Mouse (Mus musculus) embryonic facial prominence, embryonic 14.5 days (tissue): ENCODE results near the gene Gm4869. TPM values are rescaled to one million over a fixed set of nuclear protein-coding genes. Genes with fewer than 3 reads are reported as not detected.
"Not testable (repeated sequence)": the region's sequence is repeated elsewhere in the genome, so short reads cannot be mapped to it uniquely, and the experiment has no call there.

ENCODE experiments used
- ATAC-seq: fragments of 200-750 bp; cut with Nextera tagmentation; 2 replicates; pipeline ENCODE4 v1.8.0; 2017; ENCODE audit warnings: low read depth, moderate number of reproducible peaks, moderate TSS enrichment
- DNase-seq: peaks from one replicate; pipeline ENCODE4 v3.0.0-alpha.2; 2015; ENCODE audit warnings: low spot score
- H3K27ac ChIP-seq: fragments of 300-500 bp; sonication (generic); replicated peaks from 2 replicates; pipeline ENCODE4 v1.5.1; 2014; ENCODE audit warnings: low read depth, mild to moderate bottlenecking, low read length, moderate library complexity
- H3K27me3 ChIP-seq: fragments of 300-500 bp; sonication (generic); replicated peaks from 2 replicates; pipeline ENCODE4 v1.6.1; 2014; ENCODE audit warnings: low read length; ENCODE audit not compliant: control insufficient read depth, insufficient read depth
- H3K36me3 ChIP-seq: fragments of 300-500 bp; sonication (generic); 2 replicates; pipeline ENCODE4 v1.6.1; 2014; ENCODE audit warnings: low read length, mixed read lengths; ENCODE audit not compliant: control insufficient read depth, insufficient read depth
- H3K4me1 ChIP-seq: fragments of 300-500 bp; sonication (generic); 2 replicates; pipeline ENCODE4 v1.6.1; 2014; ENCODE audit warnings: antibody characterized with exemption, low read length; ENCODE audit not compliant: control insufficient read depth, insufficient read depth
- H3K4me2 ChIP-seq: fragments of 300-500 bp; sonication (generic); 2 replicates; pipeline ENCODE4 v1.6.1; 2014; ENCODE audit warnings: low read depth, mild to moderate bottlenecking, low read length, moderate library complexity, mixed read lengths
- H3K4me3 ChIP-seq: fragments of 300-500 bp; sonication (generic); 2 replicates; pipeline ENCODE4 v1.5.1; 2014; ENCODE audit warnings: low read depth, mild to moderate bottlenecking, low read length
- H3K9ac ChIP-seq: fragments of 300-500 bp; sonication (generic); 2 replicates; pipeline ENCODE4 v1.6.1; 2014; ENCODE audit warnings: low read depth, mild to moderate bottlenecking, low read length, moderate library complexity, mixed read lengths
- H3K9me3 ChIP-seq: fragments of 300-500 bp; sonication (generic); 2 replicates; pipeline ENCODE4 v1.6.1; 2016; ENCODE audit warnings: low read length; ENCODE audit not compliant: control insufficient read depth
- WGBS: fragments of 180-500 bp; shearing (Covaris S2); extraction: QIAGEN DNeasy Blood & Tissue Kit; methylation state at CpG from one replicate; pipeline ENCODE4 v1.1.7; 2014; 5-methylcytosine and 5-hydroxymethylcytosine counted together
- polyA plus RNA-seq: library from polyadenylated mRNA; unstranded; fragments of >200 nt; fragmentation: Nextera tagmentation; extraction: Ambion mirVana; gene quantifications from 2 replicates; pipeline ENCODE4 v1.2.1, GENCODE M21; 2014

Gm4869 gene
- polyA plus RNA-seq, 1 experiment from 2014 or later: 0.06 TPM

DNA sequence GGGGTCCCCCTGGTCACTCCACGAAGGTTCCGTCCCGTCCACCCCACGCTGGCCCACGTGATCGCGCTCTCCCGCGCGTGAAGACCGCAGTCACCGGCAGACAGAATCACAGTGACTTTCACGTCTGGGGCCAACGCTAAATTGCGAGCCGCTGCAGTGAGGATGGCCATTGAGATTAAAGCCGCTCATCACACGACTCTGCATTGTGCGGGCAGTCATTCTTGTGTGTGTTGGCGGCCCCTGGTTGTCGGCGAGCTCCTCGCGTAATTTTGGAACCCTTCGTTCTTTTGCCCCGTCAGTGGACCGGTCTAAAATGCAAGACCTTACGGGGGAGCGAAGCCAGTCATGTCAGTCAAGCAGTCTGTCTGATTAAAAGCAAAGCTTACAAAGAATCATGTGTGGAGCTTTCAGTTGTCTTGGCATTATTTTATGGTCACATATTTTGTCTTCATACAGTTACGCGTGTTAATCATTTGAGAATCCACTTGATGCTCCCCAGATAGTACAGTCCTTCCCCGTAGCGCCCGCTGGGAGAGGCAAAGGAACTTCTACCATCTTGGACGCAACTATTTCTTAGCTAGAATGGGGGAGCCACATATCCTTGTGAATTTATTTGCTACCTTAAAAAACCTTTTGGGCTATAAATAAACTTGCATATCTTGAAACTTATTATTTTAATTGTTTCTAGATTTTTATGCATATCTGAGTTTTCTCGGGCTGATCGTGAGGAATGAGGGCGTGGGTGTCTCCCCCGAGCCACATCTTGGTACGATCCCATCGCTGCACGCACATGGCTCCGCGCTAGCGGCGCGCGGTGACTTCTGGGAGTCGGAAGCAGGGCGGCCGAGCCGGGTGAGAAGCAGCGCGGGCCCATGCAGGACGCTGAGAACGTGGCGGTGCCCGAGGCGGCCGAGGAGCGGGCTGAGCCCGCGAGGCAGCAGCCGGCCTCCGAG is 26.7 kb upstream of the Gm4869 start, which contains the start of gene Eif3b:
TSS of gene Eif3b (plus strand) at position 840 of the 953 bp plus-strand sequence.
- Histone ChIP-seq H3K4me1 (peaks cover 12% of the 10 kb centered on the region), H3K4me3 (peak within 1 kb of the TSS; percentile 100), H3K36me3 (0 out of 2 replicates have a peak, but pooled peaks cover 7% of the 10 kb centered on the region), H3K9ac (peak within 1 kb of the TSS; percentile 97), H3K4me2 (peak within 1 kb of the TSS; percentile 78), H3K9me3 (no peaks in the 10 kb centered on the region), H3K27me3 (no peaks in the 10 kb centered on the region), H3K27ac (peak within 1 kb of the TSS; percentile 98)
- WGBS: under 1% methylated on average over 65 of the region's 65 CpGs
- DNase-seq (peak; percentile 96), ATAC-seq (peak; percentile 95)

DNA sequence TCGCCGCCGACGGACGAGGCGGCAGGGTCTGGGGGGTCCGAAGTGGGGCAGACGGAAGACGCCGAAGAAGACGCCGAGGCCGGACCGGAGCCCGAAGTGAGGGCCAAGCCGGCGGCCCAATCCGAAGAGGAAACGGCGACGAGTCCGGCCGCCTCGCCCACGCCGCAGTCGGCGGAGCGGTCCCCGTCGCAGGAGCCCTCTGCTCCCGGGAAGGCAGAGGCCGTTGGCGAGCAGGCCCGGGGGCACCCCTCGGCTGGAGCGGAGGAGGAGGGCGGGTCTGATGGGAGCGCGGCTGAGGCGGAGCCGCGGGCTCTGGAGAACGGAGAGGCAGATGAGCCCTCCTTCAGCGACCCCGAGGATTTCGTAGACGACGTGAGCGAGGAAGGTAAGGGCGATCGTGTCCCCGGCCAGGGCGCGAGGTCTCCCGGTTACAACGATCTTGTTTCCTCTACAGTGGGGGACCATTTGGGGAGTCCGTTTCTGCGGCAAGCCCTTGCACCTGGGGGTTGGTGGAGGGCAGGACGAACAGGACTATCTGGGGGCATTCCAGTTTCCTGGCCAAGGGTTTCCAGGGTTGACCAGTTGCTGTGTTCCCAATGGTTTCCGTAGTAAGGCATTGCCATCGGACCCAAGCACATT is 25.9 kb upstream of the Gm4869 start:
- peak; percentile 10 for DNase-seq
- peak; percentile 42; the same call in 1 of the 2 replicates for ATAC-seq
- Histone ChIP-seq H3K4me2 (peak overlapping the region; percentile 78), H3K4me3 (peak overlapping the region; percentile 100), H3K27me3 (no peaks in the 10 kb centered on the region), H3K9me3 (no peaks in the 10 kb centered on the region), H3K36me3 (0 out of 2 replicates have a peak, but pooled peaks cover 12% of the 10 kb centered on the region), H3K4me1 (peaks cover 12% of the 10 kb centered on the region), H3K27ac (peak overlapping the region; percentile 98), H3K9ac (peak overlapping the region; percentile 97)
- under 1% methylated on average over 40 of the region's 62 CpGs for WGBS

DNA sequence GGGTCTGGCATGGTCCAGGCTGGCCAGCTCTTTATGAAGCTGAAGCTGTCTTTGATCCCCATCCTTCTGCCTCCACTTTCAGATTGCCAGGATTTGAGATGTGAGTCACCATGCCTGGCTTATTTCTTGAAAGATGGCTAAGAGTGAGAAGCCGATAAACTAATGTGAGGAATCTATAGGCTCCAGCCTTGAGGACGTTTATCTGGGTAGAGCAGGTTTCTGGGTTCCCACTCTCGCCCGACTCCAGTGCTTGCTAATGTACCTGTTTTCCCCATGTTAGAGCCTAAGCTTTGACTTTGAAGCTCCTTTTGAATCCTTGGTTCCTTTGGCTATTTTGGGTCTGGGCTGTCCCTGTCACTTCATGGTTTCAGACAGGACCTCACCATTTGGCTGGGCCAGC is 24.8 kb upstream of the Gm4869 start:
- no peak overlapping the region for H3K27ac ChIP-seq
- peak overlapping the region; percentile 100 for H3K4me3 ChIP-seq
- 71% methylated on average over 4 of the region's 4 CpGs for WGBS
- H3K4me1 ChIP-seq: peaks cover 12% of the 10 kb centered on the region
- H3K9ac ChIP-seq: peak overlapping the region; percentile 97
- peaks cover 16% of the 10 kb centered on the region for H3K36me3 ChIP-seq
- peak overlapping the region; percentile 78 for H3K4me2 ChIP-seq
- ATAC-seq (no peak), DNase-seq (no peak)
- no peaks in the 10 kb centered on the region for H3K27me3 ChIP-seq
- no peaks in the 10 kb centered on the region for H3K9me3 ChIP-seq

DNA sequence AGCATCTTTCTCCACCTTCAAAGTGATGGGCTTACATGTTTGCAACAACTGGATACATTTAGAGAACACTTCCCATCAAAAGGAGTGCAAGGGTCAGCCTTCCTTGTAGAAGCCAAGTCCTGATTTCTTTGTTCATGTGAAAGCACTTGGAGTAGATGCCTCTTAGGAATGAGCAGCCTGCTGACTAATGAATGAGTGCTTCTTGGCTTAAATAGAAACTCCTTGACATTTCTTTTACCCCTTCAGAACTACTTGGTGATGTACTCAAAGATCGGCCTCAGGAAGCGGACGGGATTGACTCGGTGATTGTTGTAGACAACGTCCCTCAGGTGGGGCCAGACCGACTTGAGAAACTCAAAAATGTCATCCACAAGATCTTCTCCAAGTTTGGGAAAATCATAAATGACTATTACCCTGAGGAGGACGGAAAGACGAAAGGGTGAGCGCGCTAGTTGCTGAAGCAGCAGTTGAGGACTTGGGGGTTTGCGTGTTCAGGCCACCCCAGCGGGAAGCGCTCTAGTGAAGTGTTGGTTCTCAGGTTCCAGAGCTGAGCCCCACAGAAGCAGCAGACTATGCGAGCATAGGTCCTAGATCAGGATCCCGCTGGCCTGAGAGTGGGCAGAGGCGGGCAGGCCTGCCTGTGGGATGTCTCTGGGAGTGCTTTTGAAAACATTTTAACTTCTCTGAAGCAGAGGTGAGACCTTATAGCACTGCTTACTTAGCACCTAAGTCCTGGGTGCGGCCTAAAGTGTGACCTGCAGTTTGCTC is 20.2 kb upstream of the Gm4869 start:
- 94% methylated on average over 16 of the region's 17 CpGs for WGBS

DNA sequence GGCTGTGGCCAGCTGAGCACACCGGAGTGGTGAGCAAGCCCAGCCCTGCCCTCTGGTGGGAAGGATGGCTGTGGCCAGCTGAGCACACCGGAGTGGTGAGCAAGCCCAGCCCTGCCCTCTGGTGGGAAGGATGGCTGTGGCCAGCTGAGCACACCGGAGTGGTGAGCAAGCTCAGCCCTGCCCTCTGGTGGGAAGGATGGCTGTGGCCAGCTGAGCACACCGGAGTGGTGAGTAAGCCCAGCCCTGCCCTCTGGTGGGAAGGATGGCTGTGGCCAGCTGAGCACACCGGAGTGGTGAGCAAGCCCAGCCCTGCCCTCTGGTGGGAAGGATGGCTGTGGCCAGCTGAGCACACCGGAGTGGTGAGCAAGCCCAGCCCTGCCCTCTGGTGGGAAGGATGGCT is 6.3 kb upstream of the Gm4869 start:
- DNase-seq, H3K9ac ChIP-seq, H3K4me2 ChIP-seq, H3K27me3 ChIP-seq, H3K4me3 ChIP-seq, ATAC-seq, H3K4me1 ChIP-seq, H3K27ac ChIP-seq, H3K9me3 ChIP-seq: not testable (repeated sequence)
- WGBS: no CpG with 5 or more reads among the region's 6 CpGs
- H3K36me3 ChIP-seq: peaks cover 90% of the 10 kb centered on the region

More for the DNA sequence above, 20.2 kb upstream of the Gm4869 start:
- no peak overlapping the region for H3K4me3 ChIP-seq
- H3K9ac ChIP-seq: no peak overlapping the region
- H3K27ac ChIP-seq: no peak overlapping the region
- peaks cover 12% of the 10 kb centered on the region for H3K4me1 ChIP-seq
- no peaks in the 10 kb centered on the region for H3K9me3 ChIP-seq
- H3K4me2 ChIP-seq: no peak overlapping the region
- no peak for ATAC-seq
- H3K27me3 ChIP-seq: no peaks in the 10 kb centered on the region
- no peak for DNase-seq
- peaks cover 60% of the 10 kb centered on the region for H3K36me3 ChIP-seq

DNA sequence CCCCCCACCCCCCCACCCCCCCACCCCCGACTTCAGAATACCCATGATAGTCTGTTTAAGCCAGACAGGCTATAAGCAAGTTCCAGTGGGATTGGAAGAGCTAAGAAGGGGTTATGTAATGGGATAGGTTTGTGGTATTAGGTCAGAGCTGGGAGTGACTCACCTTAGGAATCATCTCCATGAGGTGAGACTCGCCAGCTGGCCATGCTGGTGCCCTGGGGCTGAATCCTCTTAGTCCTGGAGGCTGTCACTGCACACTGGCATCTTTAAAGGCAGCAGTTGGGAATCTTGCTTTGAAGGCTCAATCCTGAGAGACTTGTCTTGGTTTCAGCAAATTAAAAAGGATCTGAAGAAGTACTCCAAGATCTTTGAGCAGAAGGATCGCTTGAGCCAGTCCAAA is 4.0 kb upstream of the Gm4869 start:
- H3K27me3 ChIP-seq: no peaks in the 10 kb centered on the region
- DNase-seq: no peak
- H3K4me3 ChIP-seq: no peak overlapping the region
- no peak for ATAC-seq
- H3K9ac ChIP-seq: no peak overlapping the region
- no peaks in the 10 kb centered on the region for H3K9me3 ChIP-seq
- H3K27ac ChIP-seq: no peak overlapping the region
- H3K36me3 ChIP-seq: peaks cover 83% of the 10 kb centered on the region
- WGBS: 97% methylated on average over 3 of the region's 3 CpGs
- no peak overlapping the region for H3K4me2 ChIP-seq
- H3K4me1 ChIP-seq: no peaks in the 10 kb centered on the region

DNA sequence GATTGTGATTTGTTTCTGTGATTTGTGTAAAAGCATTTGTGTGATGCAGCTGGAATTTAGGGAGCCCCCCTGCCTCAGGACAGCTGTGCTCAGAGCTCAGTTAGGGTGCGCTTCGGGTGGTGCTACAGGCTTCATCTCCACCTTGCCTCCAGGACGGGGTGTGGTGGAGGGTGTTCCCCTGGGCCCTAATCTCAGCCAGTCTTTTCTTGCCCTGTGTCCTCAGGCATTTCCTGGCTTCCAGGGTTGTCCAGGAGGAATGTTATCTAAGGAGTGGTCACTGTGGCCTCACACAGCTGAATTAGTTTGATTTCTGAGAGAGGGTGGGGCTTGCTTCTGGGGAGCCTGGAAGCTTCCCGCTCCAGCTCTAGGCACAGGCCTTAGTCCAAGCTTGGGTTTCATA is 1.4 kb upstream of the Gm4869 start:
- Histone ChIP-seq H3K4me1 (no peaks in the 10 kb centered on the region), H3K27ac (no peak overlapping the region), H3K4me2 (no peak overlapping the region), H3K27me3 (no peaks in the 10 kb centered on the region), H3K4me3 (no peak overlapping the region), H3K9ac (no peak overlapping the region), H3K36me3 (peaks cover 62% of the 10 kb centered on the region), H3K9me3 (no peaks in the 10 kb centered on the region)
- DNase-seq: no peak
- WGBS: 81% methylated on average over 4 of the region's 4 CpGs
- no peak for ATAC-seq

DNA sequence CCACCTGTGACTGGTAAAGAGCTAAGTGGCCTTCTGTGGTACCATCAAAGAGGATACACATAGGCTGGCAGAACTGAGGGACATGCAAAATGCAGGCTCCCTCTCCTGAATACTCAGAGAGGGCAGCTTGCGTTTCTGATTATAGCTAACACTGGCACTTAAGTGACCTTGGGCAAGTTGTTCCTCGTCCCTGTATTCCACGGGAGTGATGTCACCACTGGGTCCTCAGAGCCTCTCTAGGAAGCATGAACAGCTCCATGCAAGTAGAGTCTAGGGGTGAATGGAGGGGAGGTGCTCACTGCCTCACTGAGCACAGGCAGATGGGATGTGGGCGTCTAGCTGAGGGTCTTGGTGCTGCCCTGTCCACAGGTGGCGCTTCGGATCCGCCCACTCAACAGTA is 609 bp downstream of the Gm4869 start:
- no peak overlapping the region for H3K4me3 ChIP-seq
- H3K4me1 ChIP-seq: no peaks in the 10 kb centered on the region
- H3K27me3 ChIP-seq: no peaks in the 10 kb centered on the region
- no peak for ATAC-seq
- no peaks in the 10 kb centered on the region for H3K9me3 ChIP-seq
- H3K9ac ChIP-seq: no peak overlapping the region
- H3K27ac ChIP-seq: no peak overlapping the region
- WGBS: 81% methylated on average over 7 of the region's 7 CpGs
- H3K36me3 ChIP-seq: peaks cover 45% of the 10 kb centered on the region
- DNase-seq: no peak
- H3K4me2 ChIP-seq: no peak overlapping the region
